Mouse (Mus musculus) cortical plate, adult 2 months (tissue): ENCODE data around the gene Msh5.

Source experiments
- CTCF ChIP-seq: fragments of 200-500 bp; IDR thresholded peaks from 2 replicates; pipeline ENCODE4 v1.5.1; 2011; ENCODE audit warnings: mild to moderate bottlenecking, control low read depth, low read length; ENCODE audit not compliant: insufficient read depth; ENCODE audit errors: extremely low read depth
- POLR2A ChIP-seq: fragments of 200-500 bp; IDR thresholded peaks from 2 replicates; pipeline ENCODE4 v1.6.1; 2011; ENCODE audit warnings: mild to moderate bottlenecking, low read length, control low read depth; ENCODE audit not compliant: insufficient read depth; ENCODE audit errors: extremely low read depth

DNA sequence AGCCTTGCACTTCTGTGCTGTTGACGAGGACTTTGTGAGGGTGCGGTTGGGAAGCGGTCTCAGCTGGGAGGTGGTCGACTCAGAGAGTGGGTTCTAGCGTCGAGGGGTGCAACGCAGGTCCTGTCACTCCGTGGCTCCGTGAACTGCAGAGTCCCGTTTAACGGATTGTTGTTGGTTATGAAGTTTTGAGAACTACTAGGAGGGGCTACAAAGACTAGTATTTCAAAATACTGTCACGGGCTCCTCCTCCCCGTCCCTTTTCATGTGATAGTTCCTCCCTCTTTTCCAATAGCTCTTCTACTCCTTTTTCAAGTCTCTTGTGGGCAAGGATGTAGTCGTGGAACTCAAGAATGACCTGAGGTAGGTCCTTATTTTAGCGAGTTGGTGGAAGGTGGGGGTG is 64.2 kb downstream of the Msh5 start:
- no peak for TF ChIP-seq CTCF
- no peak for TF ChIP-seq POLR2A
